Mouse (Mus musculus) 416B (cell line): ENCODE data around the gene Gm20825.
"Not testable (repeated sequence)": the region's sequence is repeated elsewhere in the genome, so short reads cannot be mapped to it uniquely, and the experiment has no call there.

Source experiments
- DNase-seq: peaks from one replicate; pipeline ENCODE4 v3.0.0; 2011; ENCODE audit warnings: low read depth

Gene Gm20825

GRCm38 (mm10) chrY:8071407-8071806 is at the start of gene Gm20825:
Gene Gm20825, minus strand, starts transcription at chrY:8071507.
- DNase-seq = not testable (repeated sequence)
